Mouse (Mus musculus) mouse embryonic stem cell (cell line): ENCODE measurements around the gene Slc44a5.

Source experiments
- in situ Hi-C, 2 experiments: fragments of 300-500 bp; cut with MboI; formaldehyde crosslinking; loops; 1 replicate in 1 of 2; 3 replicates in 1 of 2; pipeline ENCODE4 v1.14.3; 2019 to 2020; ENCODE audit warnings: low sequenced_read_pairs in 2 of 2, low pct_unique_long_range_greater_than_20kb in 1 of 2, mixed read lengths in 1 of 2; ENCODE audit not compliant: unreplicated experiment in 1 of 2

Slc44a5 gene

DNA sequence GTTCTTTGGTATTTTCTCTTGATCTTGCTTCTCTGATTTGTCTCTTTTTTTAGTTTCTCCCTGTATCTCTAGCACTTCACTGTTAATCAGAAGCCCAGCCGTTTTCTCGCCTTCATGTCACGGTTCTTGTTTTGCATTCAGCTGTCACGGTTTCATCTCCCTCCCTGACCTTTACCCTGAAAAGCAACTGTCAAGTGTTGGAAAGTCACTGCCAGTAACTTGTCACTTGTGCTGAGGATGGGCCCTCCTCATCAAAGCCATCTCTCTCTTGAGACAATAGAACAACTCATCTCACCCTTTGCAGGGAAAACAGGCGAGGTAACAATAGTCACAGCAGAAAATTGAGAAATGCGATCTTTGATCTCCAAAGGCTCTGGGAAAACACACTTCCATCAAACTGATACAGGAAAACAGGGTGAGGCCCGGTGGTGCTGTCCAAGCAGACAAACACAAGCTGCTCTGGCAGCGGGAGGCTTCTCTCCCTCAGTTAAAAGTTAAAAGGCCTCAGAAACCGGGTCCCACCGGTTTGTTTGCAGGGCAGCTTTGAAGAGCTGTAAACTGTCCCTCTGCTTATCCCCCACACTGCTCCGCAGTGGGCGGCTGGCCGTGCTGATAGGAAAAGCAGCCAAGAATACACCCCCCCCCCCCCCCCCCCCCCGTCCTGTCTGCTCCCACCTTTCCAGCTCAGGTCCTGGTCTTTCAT, 219.2 kb downstream of the Slc44a5 start:
- in situ Hi-C loops: no loop called here

DNA sequence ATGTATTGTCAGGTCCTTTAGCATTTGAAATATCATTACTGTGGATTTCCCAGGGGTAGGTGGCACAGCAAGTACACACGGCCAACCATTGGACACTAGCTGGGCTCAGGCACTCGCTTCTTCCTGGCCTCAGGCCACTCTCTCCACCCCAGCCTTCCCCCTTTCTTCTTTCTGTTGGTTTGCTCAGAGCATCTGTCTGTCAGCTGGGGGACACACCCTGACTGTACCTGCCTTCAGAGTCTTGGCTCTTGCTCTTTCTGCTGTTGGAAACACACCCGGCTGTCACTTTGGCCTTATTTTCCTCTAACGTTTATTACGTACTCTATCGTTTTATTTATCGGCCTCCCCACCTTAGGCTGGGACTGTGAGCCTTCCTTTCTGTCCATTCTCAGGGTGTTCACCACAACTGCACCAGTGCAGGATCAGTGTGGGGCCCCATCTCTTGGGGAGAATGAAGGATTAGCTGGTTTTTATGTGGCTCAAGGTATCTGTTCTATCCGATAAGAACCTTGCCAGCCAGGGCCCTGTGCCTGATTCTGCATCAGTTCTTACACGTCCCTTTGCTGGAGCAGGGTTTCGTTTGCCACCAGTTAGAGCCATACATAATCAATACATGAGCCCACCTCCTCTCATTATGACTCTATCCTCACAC, 220.1 kb downstream of the Slc44a5 start:
- in situ Hi-C loops: no loop called here

DNA sequence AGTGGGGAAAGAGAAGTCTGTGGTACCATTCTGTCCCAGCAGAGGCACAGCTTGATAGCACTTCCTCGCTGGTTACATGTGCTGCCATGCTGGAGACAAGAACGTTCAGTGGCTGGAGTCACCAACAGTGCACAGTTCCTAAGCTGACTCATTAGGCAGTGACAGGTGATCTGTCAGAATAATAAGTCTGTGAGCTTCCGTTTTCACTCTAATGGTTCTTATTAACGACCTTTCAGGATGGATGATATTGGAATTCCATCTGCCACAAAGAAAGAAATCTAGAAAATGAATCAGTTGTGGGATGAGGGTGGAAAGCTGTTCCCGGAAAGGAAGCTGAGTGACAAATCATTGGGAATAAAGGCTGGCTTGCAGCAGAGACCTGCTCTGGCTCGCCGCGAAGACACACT, 227.2 kb downstream of the Slc44a5 start:
- in situ Hi-C loops: no loop called here

DNA sequence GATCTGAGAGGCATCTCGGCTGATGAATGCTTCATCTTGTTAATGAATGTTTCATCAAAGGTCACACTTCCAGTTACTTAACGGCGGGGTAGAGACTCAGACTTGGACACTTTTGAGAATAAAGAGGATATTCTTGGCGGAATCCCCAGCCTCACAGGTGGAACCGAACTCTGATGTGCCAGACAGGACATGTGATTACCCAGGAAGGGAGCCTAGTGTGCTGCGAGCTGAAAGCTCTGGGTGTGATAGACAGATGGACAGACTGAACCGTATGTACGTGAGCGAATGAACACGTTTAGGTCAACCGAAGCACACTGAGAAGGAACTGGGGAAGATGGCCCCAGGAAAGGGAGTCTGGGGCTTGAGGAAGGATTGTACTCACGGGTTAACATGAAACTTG, 228.6 kb downstream of the Slc44a5 start:
- in situ Hi-C loops: no loop called here

DNA sequence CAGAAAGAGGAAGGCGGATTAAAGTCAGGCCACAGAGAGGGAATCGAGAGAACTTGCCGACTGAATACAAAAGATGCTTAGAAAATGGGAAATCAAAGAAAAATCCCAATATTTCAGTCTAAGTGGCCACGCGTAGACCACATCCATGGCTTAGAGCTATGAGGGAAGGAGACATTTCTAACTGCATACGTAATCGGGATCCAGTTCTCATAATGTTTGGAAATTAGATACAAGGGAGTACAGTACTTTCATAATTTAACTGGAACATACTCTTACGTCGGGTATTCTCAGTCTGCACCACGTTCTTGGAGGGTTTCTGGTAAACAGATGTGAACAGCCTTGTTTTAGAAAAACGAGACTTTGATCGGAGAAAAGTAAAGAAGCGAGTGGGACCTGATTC, 229.1 kb downstream of the Slc44a5 start:
- in situ Hi-C loops: no loop called here

DNA sequence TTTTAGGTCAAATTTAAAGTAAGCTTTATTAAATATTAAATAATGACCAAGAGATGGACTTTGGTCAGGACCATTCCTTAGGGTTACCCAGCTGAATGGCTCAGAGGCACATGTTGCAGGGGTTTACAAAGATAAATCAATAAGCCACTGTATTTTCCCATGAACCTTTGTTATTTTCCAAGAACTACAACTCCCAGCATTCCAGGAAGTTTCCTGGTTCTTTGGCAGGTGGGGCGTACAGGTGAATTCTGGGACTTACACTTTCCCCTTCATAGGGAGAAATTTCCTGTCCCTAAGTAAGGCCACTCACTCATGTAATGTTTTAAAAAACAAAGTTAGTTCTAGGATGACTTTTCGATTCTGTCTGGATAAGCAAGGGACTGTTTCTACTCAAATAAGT, 235.2 kb downstream of the Slc44a5 start:
- in situ Hi-C loops: no loop called here

DNA sequence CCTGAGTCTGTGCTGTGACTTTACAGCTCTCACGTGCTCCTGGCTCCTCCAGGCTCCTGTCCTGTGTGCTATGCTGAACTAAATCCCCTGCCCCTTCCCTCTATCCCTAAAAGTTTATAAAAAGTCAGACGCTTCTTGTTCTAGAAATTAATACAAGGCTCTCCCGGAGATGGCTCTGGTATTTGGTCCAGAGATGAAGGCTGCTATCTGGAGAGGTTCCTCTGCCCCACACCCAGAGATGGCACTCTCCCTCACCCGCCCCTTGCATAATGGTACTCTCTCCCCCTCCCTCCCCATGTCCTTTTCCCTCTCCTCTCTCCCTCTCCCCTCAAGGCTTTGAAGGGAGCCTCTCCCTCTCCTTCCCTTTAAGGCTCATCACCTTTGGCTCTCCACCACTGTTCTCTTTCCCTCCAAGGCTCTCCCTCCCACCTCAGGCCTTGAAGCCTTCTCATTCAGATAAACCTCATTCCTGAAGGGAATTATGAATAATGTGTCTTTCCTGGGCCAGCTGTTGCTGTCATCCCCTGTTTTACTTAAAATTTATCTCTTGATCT, 236.0 kb downstream of the Slc44a5 start:
- in situ Hi-C loops: no loop called here

DNA sequence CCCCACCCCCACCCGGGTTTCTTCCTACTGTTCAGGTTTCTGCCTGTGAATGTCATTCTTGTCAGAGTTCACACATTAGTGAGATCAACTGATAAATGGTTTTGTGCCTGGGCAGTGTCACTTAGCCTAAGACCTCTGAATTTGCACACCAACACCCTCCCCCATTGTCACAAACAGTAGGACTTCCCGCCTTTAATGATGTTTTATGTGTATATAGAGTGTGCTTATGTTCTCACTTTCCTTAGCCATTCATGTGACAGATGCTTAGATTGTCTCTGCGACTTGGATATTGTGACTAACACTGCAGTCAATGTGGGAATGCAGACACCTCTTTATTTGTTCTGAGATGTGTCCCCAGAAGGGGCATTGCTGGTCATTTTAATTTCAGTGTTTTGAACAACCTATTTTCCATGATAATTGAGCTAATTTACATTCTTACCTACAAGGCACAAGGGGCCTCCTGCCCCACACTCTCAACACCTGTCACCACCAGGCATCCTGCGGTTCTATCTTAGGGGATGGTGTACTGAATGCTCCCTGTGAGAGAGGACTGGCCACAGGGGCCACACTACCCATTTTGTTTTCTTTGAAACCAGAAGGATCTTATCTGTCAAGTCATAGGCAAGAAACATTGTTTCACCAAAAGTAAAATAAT, 236.7 kb downstream of the Slc44a5 start:
- in situ Hi-C loops: no loop called here

DNA sequence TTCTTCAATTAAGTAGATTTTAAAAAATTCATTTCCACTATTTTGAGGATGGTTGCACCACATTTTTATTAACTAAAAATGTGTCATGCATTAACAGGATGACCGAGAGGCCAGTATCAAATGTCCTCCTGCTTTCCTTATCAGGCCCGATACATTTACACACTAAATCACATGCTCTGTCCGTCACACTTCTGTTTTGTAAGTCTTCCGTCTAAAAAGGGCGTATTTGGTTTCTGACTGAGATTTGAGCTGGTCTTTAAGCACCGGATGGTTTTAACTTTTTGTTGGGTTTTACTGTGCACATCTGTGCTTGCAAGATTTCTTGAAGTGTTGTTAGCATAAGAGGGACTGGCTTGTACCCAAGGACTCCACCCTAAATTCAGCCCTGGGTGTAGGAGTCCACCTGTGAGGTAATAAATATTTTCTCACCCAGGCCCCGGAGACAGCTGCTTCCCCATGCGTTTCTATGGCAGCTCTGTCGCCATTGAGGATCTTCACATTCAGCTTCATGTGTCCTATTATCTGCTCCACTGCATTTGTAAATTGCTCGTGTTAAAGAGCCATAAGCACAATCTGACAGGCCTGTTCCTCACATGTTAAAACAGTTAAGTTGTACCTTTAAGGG, 237.3 kb downstream of the Slc44a5 start:
- in situ Hi-C loops: no loop called here

DNA sequence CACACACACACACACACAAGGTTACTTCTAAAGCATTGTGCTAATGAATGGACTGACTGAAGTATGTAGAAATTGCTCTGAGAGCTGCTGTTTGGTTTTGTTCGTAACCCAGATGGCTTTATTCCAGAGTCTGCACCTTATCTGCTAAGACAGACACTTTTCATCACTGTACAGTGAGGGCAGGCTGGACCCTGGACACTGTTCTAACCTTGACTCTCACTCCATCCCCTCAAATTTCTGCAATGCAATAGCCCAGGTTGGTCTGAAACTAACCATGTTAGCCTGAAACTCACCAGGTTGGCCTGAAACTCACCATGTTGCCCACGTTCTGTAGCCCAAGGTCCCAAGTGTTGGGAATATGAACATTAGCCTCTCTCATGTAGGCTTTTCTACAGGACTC, 239.3 kb downstream of the Slc44a5 start:
- in situ Hi-C loops: no loop called here

DNA sequence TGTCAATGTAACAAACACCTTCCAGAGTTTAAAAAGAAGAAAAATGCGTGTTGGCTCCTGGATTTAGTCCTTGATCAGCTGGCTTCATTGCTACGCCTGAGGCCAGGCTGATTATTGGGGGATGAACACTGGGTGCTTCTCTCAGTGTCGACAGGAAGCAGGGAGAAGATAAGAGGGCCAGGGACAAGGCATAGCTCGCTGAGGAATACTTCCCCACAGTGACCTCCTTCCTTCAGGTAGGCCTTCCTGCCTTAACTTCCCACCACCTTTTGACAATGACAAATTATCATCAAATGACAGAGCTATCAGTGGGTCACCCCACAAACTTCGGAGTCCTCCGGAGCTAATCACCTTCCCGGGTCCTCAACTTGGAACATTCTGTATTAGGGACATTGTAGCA, 242.1 kb downstream of the Slc44a5 start:
- in situ Hi-C loops: no loop called here

DNA sequence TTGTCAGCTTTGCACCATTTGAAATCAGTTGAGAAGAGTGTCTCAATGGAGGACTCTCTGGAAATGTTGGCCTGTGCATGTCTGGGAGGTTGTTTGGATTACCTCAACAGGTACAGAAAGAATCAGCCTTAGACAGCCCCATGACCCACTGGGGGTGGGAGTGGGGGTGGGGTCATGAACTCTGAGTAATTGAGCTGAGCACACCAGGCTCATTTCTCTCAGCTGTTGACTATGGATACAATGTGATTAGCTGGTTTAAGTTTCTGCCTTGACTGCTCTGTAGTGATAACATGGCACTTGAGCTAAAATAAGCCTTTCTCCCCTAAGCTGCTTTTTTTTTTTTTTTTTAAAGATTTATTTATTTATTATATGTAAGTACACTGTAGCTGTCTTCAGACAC, 242.5 kb downstream of the Slc44a5 start:
- in situ Hi-C loops: no loop called here

DNA sequence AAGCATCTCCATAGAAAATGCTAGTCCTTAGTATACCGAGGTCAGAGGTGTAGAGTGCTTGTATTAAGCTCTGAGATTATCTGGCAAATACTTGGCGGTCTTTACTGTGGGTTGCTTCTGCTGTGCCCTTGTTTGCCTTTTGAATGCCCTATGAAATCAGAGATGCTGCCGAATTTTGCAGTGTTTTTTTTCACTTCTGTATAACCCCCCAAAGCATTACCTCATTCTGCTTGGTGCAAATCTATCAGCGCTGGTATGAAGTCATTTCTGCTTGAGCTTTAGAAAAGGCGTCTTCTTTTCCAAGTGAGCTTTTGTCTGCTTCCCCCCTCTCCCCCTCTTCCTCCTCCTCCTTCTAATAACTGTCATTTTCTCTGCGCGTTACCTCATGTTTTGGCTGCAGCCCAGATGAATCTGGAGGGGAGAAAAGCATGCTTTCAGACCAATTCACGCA, 248.9 kb downstream of the Slc44a5 start:
- in situ Hi-C loops: loop anchor here (10.0 kb wide), 2 partner anchors 237 to 257 kb away; no protein-coding TSS in a partner anchor

DNA sequence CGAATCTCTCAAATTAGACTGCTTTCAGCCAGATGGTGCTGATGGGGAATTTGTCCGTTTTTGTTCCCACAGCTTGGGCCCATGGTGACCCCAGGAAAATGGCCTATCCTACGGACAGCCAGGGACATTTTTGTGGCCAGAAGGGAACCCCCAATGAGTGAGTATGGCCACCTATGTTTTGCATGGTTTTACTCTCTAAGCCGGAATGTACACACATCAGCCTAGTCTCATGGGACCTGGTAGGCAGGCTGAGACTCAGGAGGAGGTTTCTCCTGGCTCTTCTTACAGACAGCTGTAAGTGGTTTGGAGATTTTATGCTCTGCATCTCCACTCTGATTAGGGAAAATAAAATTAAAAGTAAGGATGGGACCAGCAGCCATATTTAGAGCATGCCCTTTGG, 249.5 kb downstream of the Slc44a5 start:
- in situ Hi-C loops: loop anchor here (10.0 kb wide), 2 partner anchors 238 to 258 kb away; no protein-coding TSS in a partner anchor

DNA sequence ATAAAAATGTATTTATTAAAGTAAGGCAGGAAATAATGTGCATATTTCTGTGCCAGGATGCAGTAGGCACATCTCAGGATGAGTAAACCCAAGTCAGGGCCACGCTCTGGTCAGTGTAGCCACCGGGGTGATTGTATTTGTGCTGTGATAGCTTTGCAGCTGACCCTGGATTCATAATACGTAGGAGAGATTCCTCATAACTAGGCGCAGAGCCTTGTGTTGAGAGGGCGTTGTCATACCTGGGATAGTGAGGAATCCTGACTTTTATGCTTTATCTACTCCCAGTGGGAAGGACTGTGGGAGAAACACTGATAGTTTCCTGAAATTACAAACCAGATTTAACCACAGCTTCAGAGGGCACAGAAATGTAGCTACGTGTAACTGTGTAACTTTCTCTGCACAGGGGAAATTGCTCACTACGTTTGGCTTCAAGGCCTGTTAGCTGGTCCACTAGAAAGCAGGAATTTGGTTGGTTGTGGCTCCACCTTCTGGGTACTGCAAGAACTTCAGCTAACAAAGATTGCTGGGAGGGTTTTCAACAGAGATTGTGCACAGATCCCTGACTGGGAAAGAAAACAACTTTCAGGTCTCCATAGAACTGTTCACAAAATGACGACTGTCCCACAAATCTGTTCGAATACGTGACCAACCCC, 253.0 kb downstream of the Slc44a5 start:
- in situ Hi-C loops: loop anchor here (10.0 kb wide), 2 partner anchors 241 to 261 kb away; no protein-coding TSS in a partner anchor

DNA sequence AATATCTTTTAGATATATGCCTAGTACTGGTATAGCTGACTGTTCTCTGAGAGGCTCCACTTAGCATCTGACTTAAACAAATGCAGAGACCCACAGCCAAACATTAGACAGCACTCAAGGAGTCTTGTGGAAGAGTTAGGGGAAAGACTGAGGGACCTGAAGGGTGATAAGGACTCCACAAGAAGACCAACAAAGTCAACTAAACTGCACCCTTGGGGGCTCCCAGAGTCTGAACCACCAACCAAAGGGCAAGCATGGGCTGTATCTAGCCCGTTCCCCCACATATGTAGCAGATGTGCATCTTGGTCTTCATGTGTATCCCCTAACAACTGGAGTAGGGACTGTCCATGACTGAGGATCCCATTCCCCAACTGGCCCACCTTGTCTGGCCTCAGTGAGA, 271.7 kb downstream of the Slc44a5 start:
- in situ Hi-C loops: no loop called here

DNA sequence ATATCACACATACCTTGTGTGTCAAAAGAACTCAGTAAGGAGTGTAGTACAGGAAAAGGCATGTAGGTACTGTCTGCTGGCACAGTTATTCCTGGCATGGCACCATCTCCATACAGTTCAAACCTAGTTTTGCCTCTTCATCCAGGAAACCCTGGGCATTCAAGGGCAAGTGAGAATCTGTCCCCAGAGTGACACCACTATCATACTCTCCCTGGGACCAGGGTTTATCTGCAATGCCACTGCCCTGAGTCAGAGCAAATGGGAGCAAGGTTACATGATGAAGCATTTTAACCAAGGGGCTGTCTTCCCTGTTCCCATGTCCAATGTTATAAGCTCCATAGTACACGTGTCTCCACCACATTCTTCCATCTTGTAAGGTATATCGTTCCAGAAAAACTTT, 278.2 kb downstream of the Slc44a5 start:
- in situ Hi-C loops: no loop called here

DNA sequence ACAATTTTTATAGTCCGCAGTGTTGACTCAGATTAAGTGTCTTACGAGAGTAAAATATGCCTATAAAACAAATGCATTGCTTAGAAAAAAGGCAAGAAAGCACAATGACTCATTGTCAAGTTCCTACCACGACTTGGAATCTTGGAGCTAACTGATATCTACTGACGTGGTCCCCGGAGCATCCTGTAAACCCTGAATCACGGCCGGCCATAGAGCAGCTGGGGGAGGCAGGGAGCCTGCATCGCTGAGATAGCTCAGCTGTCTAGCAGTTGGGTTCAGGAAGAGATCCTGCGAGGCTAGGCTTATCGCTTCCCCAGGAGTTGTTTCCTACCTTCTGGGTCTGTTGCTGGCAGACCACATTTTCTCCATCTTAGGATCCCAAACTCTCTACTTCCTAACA, 279.0 kb downstream of the Slc44a5 start:
- in situ Hi-C loops: no loop called here
